Mouse (Mus musculus): ENCODE data around the gene Tex19.2. TPM values are rescaled to one million over a fixed set of nuclear protein-coding genes. Genes with fewer than 3 reads are reported as not detected.

Tex19.2 gene
- total and polyA plus RNA-seq, 3 experiments = 7.4 to 17.1 (median 8.0) TPM

GRCm38 (mm10) chr11:121148193-121148592 lies 29.7 kb upstream of the Tex19.2 start:
- TF ChIP-seq TAL1 (conservative IDR thresholded peaks at IDR 0.05; ENCODE audit: low read depth, low read length) (no peak), GATA1 (IDR thresholded peaks at IDR 0.05; ENCODE audit: borderline replicate concordance, low read length) (no peak), CTCF (IDR thresholded peaks at IDR 0.05; ENCODE audit: low read depth, low read length) (no peak; the same call in 1 of the 2 replicates), POLR2AphosphoS5 (IDR thresholded peaks at IDR 0.05; ENCODE audit: insufficient replicate concordance, low read depth, low read length) (no peak), GATA2 (IDR thresholded peaks at IDR 0.05; ENCODE audit: borderline replicate concordance, low read depth, low read length) (no peak)
- Histone ChIP-seq H3K4me1 (ENCODE audit: insufficient read depth, low read depth, low read length) (no peaks in the 10 kb centered on the region; the same call in 1 of the 2 replicates), H3K27me3 (ENCODE audit: insufficient read depth, low read length) (peaks cover 25% of the 10 kb centered on the region), H3K4me3 (ENCODE audit: low read depth, low read length) (no peak overlapping the region), H3K36me3 (replicated peaks) (no peaks in the 10 kb centered on the region), H3K9me3 (replicated peaks) (peaks cover 4% of the 10 kb centered on the region)
- DNase-seq (ENCODE audit: low spot score) (no peak), ATAC-seq (ENCODE audit: extremely low read depth, insufficient number of reproducible peaks, low FRiP score, poor library complexity, severe bottlenecking) (no peak)

GRCm38 (mm10) chr11:121145865-121146264 lies 27.4 kb upstream of the Tex19.2 start, which contains the start of gene Tex19.1:
Gene Tex19.1, plus strand, starts transcription at chr11:121146143.
- Histone ChIP-seq H3K4me3 (ENCODE audit: low read depth, low read length) (no peak within 1 kb of the TSS), H3K4me1 (ENCODE audit: insufficient read depth, low read depth, low read length) (no peaks in the 10 kb centered on the region; the same call in 1 of the 2 replicates), H3K27me3 (ENCODE audit: insufficient read depth, low read length) (peaks cover 25% of the 10 kb centered on the region), H3K36me3 (replicated peaks) (no peaks in the 10 kb centered on the region), H3K9me3 (replicated peaks) (peaks cover 4% of the 10 kb centered on the region)
- ATAC-seq (ENCODE audit: extremely low read depth, insufficient number of reproducible peaks, low FRiP score, poor library complexity, severe bottlenecking) (no peak), DNase-seq (ENCODE audit: low spot score) (no peak)
- TF ChIP-seq GATA1 (IDR thresholded peaks at IDR 0.05; ENCODE audit: borderline replicate concordance, low read length) (no peak), POLR2AphosphoS5 (IDR thresholded peaks at IDR 0.05; ENCODE audit: insufficient replicate concordance, low read depth, low read length) (no peak), GATA2 (IDR thresholded peaks at IDR 0.05; ENCODE audit: borderline replicate concordance, low read depth, low read length) (no peak), CTCF (IDR thresholded peaks at IDR 0.05; ENCODE audit: low read depth, low read length) (no peak), TAL1 (conservative IDR thresholded peaks at IDR 0.05; ENCODE audit: low read depth, low read length) (no peak)

- Histone ChIP-seq H3K36me3 (replicated peaks) (no peaks in the 10 kb centered on the region), H3K27me3 (ENCODE audit: insufficient read depth, low read length) (peaks cover 31% of the 10 kb centered on the region), H3K4me1 (ENCODE audit: insufficient read depth, low read depth, low read length) (peaks cover 5% of the 10 kb centered on the region; the same call in 1 of the 2 replicates), H3K4me3 (ENCODE audit: low read depth, low read length) (no peak overlapping the region), H3K9me3 (replicated peaks) (peaks cover 4% of the 10 kb centered on the region)
- TF ChIP-seq CTCF (IDR thresholded peaks at IDR 0.05; ENCODE audit: low read depth, low read length) = no peak
- no peak for TF ChIP-seq POLR2AphosphoS5 (IDR thresholded peaks at IDR 0.05; ENCODE audit: insufficient replicate concordance, low read depth, low read length)
- no peak for TF ChIP-seq GATA1 (IDR thresholded peaks at IDR 0.05; ENCODE audit: borderline replicate concordance, low read length)
- no peak for TF ChIP-seq GATA2 (IDR thresholded peaks at IDR 0.05; ENCODE audit: borderline replicate concordance, low read depth, low read length)
- TF ChIP-seq TAL1 (conservative IDR thresholded peaks at IDR 0.05; ENCODE audit: low read depth, low read length) = no peak
- no peak for ATAC-seq (ENCODE audit: extremely low read depth, insufficient number of reproducible peaks, low FRiP score, poor library complexity, severe bottlenecking)
- DNase-seq (ENCODE audit: low spot score) = no peak
These were observed 25.0 kb upstream of the Tex19.2 start for GRCm38 (mm10) chr11:121143325-121144015.

DNA sequence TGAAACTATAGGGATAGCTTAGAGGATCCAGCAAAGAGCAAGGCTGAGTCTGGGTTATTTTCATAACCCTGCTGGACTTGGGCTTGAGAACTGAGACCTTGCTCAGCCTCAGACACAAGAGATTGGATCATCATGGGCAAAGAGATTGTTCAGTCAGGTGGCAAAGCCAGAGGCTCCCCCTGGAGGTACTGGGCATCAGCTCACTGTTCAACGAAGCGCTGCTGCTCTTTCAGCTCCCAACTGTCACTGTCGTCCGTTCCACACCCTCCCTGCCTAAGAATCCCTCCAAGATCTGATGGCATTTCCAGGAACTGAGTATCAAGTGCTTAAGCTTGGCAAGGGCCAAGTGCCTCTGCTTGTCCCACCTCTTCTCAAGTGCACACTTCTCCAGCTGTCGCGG lies 20.3 kb upstream of the Tex19.2 start:
- H3K4me1 ChIP-seq (ENCODE audit: insufficient read depth, low read depth, low read length) = peaks cover 5% of the 10 kb centered on the region; the same call in 1 of the 2 replicates
- ATAC-seq (ENCODE audit: extremely low read depth, insufficient number of reproducible peaks, low FRiP score, poor library complexity, severe bottlenecking) (no peak), DNase-seq (ENCODE audit: low spot score) (no peak)
- H3K4me3 ChIP-seq (ENCODE audit: low read depth, low read length) = no peak overlapping the region
- no peaks in the 10 kb centered on the region for H3K36me3 ChIP-seq (replicated peaks)
- H3K27me3 ChIP-seq (ENCODE audit: insufficient read depth, low read length) = peaks cover 27% of the 10 kb centered on the region
- no peaks in the 10 kb centered on the region for H3K9me3 ChIP-seq (replicated peaks)
- TF ChIP-seq TAL1 (conservative IDR thresholded peaks at IDR 0.05; ENCODE audit: low read depth, low read length) = no peak
- no peak for TF ChIP-seq GATA1 (IDR thresholded peaks at IDR 0.05; ENCODE audit: borderline replicate concordance, low read length)
- TF ChIP-seq POLR2AphosphoS5 (IDR thresholded peaks at IDR 0.05; ENCODE audit: insufficient replicate concordance, low read depth, low read length) = no peak
- TF ChIP-seq GATA2 (IDR thresholded peaks at IDR 0.05; ENCODE audit: borderline replicate concordance, low read depth, low read length) = no peak
- no peak for TF ChIP-seq CTCF (IDR thresholded peaks at IDR 0.05; ENCODE audit: low read depth, low read length)

DNA sequence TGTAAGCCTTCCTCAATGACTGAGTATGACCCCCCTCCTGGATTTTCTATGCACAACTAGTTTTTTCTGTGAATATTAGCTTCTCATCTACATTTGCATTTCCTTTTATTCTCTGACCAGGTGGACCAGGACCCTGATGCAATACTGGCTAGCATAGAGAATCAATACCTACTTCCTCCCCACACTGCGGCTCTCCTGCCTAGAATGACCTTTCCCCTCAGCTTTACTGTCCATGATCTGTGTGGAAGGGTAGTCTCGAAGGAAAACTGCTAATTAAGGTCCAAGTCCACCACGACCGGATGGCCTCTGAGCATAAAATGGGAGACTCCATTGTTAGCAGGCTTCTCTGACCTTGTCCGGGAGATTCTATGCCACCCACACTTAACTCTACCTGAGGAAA lies 19.2 kb upstream of the Tex19.2 start:
- Histone ChIP-seq H3K4me3 (ENCODE audit: low read depth, low read length) (no peak overlapping the region), H3K36me3 (replicated peaks) (no peaks in the 10 kb centered on the region), H3K9me3 (replicated peaks) (no peaks in the 10 kb centered on the region), H3K27me3 (ENCODE audit: insufficient read depth, low read length) (peaks cover 22% of the 10 kb centered on the region), H3K4me1 (ENCODE audit: insufficient read depth, low read depth, low read length) (peaks cover 5% of the 10 kb centered on the region; the same call in 1 of the 2 replicates)
- no peak for DNase-seq (ENCODE audit: low spot score)
- TF ChIP-seq GATA2 (IDR thresholded peaks at IDR 0.05; ENCODE audit: borderline replicate concordance, low read depth, low read length) = no peak
- no peak for TF ChIP-seq POLR2AphosphoS5 (IDR thresholded peaks at IDR 0.05; ENCODE audit: insufficient replicate concordance, low read depth, low read length)
- no peak for TF ChIP-seq CTCF (IDR thresholded peaks at IDR 0.05; ENCODE audit: low read depth, low read length)
- no peak for TF ChIP-seq TAL1 (conservative IDR thresholded peaks at IDR 0.05; ENCODE audit: low read depth, low read length)
- no peak for TF ChIP-seq GATA1 (IDR thresholded peaks at IDR 0.05; ENCODE audit: borderline replicate concordance, low read length)
- no peak for ATAC-seq (ENCODE audit: extremely low read depth, insufficient number of reproducible peaks, low FRiP score, poor library complexity, severe bottlenecking)

GRCm38 (mm10) chr11:121134600-121134999 lies 16.1 kb upstream of the Tex19.2 start:
- DNase-seq (ENCODE audit: low spot score) = no peak
- H3K27me3 ChIP-seq (ENCODE audit: insufficient read depth, low read length) = peaks cover 25% of the 10 kb centered on the region
- no peak overlapping the region for H3K4me3 ChIP-seq (ENCODE audit: low read depth, low read length)
- H3K36me3 ChIP-seq (replicated peaks) = no peaks in the 10 kb centered on the region
- H3K4me1 ChIP-seq (ENCODE audit: insufficient read depth, low read depth, low read length) = peaks cover 5% of the 10 kb centered on the region; the same call in 1 of the 2 replicates
- no peak for ATAC-seq (ENCODE audit: extremely low read depth, insufficient number of reproducible peaks, low FRiP score, poor library complexity, severe bottlenecking)
- no peaks in the 10 kb centered on the region for H3K9me3 ChIP-seq (replicated peaks)
- TF ChIP-seq TAL1 (conservative IDR thresholded peaks at IDR 0.05; ENCODE audit: low read depth, low read length) (no peak), CTCF (IDR thresholded peaks at IDR 0.05; ENCODE audit: low read depth, low read length) (no peak)
